Mouse (Mus musculus): ENCODE results near the gene Olfr1357. TPM values are rescaled to one million over a fixed set of nuclear protein-coding genes. Genes with fewer than 3 reads are reported as not detected.

Gene Olfr1357
- polyA plus RNA-seq, 1 experiment from 2014 or later: not detected

- Histone ChIP-seq H3K27ac (no peak overlapping the region), H3K4me2 (replicated peaks) (no peak overlapping the region), H3K9ac (no peak overlapping the region), H3K36me3 (peaks cover 14% of the 10 kb centered on the region; the same call in 1 of the 2 replicates), H3K4me3 (replicated peaks) (no peak overlapping the region), H3K4me1 (replicated peaks) (peaks cover 7% of the 10 kb centered on the region), H3K9me3 (no peaks in the 10 kb centered on the region), H3K27me3 (replicated peaks) (no peaks in the 10 kb centered on the region)
- no peak for ATAC-seq
- WGBS: 94% methylated on average over 16 of the region's 16 CpGs
Observed at GRCm38 (mm10) chr10:78576435-78577184, 41.3 kb downstream of the Olfr1357 start.

- Histone ChIP-seq H3K36me3 (peaks cover 11% of the 10 kb centered on the region; the same call in 1 of the 2 replicates), H3K4me2 (replicated peaks) (peak overlapping the region; percentile 77), H3K9ac (peak overlapping the region; percentile 74; the same call in 1 of the 2 replicates), H3K4me3 (replicated peaks) (peak overlapping the region; percentile 47), H3K9me3 (no peaks in the 10 kb centered on the region), H3K4me1 (replicated peaks) (peaks cover 7% of the 10 kb centered on the region), H3K27me3 (replicated peaks) (no peaks in the 10 kb centered on the region), H3K27ac (0 out of 2 replicates have a peak overlapping the region, but pooled peaks have one; percentile 84)
- no peak for ATAC-seq
- WGBS: 64% methylated on average over 2 of the region's 2 CpGs
Observed at GRCm38 (mm10) chr10:78575690-78576089, 42.2 kb downstream of the Olfr1357 start.

- peak overlapping the region; percentile 84 for H3K27ac ChIP-seq
- H3K4me1 ChIP-seq (replicated peaks): peaks cover 7% of the 10 kb centered on the region
- WGBS: 7% methylated on average over 13 of the region's 13 CpGs
- H3K9me3 ChIP-seq: no peaks in the 10 kb centered on the region
- H3K4me3 ChIP-seq (replicated peaks): peak overlapping the region; percentile 47
- peaks cover 11% of the 10 kb centered on the region; the same call in 1 of the 2 replicates for H3K36me3 ChIP-seq
- peak overlapping the region; percentile 77 for H3K4me2 ChIP-seq (replicated peaks)
- peak overlapping the region; percentile 74 for H3K9ac ChIP-seq
- peak; percentile 74 for ATAC-seq
- H3K27me3 ChIP-seq (replicated peaks): no peaks in the 10 kb centered on the region
Observed at GRCm38 (mm10) chr10:78575105-78575632, 42.7 kb downstream of the Olfr1357 start.

GRCm38 (mm10) chr10:78574250-78575104 lies 43.4 kb downstream of the Olfr1357 start, which contains the start of gene Ilvbl:
Ilvbl (plus strand) TSS chr10:78574346.
- H3K4me2 ChIP-seq (replicated peaks): peak within 1 kb of the TSS; percentile 77
- peak; percentile 93 for ATAC-seq
- peak within 1 kb of the TSS; percentile 47 for H3K4me3 ChIP-seq (replicated peaks)
- H3K9ac ChIP-seq: peak within 1 kb of the TSS; percentile 74
- H3K9me3 ChIP-seq: no peaks in the 10 kb centered on the region
- no peaks in the 10 kb centered on the region for H3K27me3 ChIP-seq (replicated peaks)
- H3K36me3 ChIP-seq: peaks cover 8% of the 10 kb centered on the region; the same call in 1 of the 2 replicates
- H3K4me1 ChIP-seq (replicated peaks): peaks cover 7% of the 10 kb centered on the region
- peak within 1 kb of the TSS; percentile 84 for H3K27ac ChIP-seq
- under 1% methylated on average over 51 of the region's 51 CpGs for WGBS

- H3K4me2 ChIP-seq (replicated peaks): no peak overlapping the region
- no peak overlapping the region for H3K27ac ChIP-seq
- ATAC-seq: no peak
- WGBS: 63% methylated on average over 3 of the region's 3 CpGs
- peaks cover 7% of the 10 kb centered on the region for H3K4me1 ChIP-seq (replicated peaks)
- no peak overlapping the region for H3K9ac ChIP-seq
- H3K9me3 ChIP-seq: no peaks in the 10 kb centered on the region
- H3K36me3 ChIP-seq: peaks cover 3% of the 10 kb centered on the region; the same call in 1 of the 2 replicates
- H3K4me3 ChIP-seq (replicated peaks): no peak overlapping the region
- H3K27me3 ChIP-seq (replicated peaks): no peaks in the 10 kb centered on the region
Observed at GRCm38 (mm10) chr10:78573226-78573625, 44.6 kb downstream of the Olfr1357 start.

- no peaks in the 10 kb centered on the region for H3K36me3 ChIP-seq
- H3K9ac ChIP-seq: no peak overlapping the region
- no peak for ATAC-seq
- peaks cover 7% of the 10 kb centered on the region for H3K4me1 ChIP-seq (replicated peaks)
- H3K27ac ChIP-seq: no peak overlapping the region
- H3K4me3 ChIP-seq (replicated peaks): no peak overlapping the region
- H3K4me2 ChIP-seq (replicated peaks): no peak overlapping the region
- WGBS: 64% methylated on average over 2 of the region's 2 CpGs
- no peaks in the 10 kb centered on the region for H3K9me3 ChIP-seq
- no peaks in the 10 kb centered on the region for H3K27me3 ChIP-seq (replicated peaks)
Observed at GRCm38 (mm10) chr10:78570897-78571296, 47.0 kb downstream of the Olfr1357 start.

- Histone ChIP-seq H3K27me3 (replicated peaks) (no peaks in the 10 kb centered on the region), H3K9ac (no peak overlapping the region), H3K36me3 (no peaks in the 10 kb centered on the region), H3K4me2 (replicated peaks) (no peak overlapping the region), H3K4me3 (replicated peaks) (no peak overlapping the region), H3K9me3 (no peaks in the 10 kb centered on the region), H3K4me1 (replicated peaks) (peaks cover 2% of the 10 kb centered on the region), H3K27ac (no peak overlapping the region)
- ATAC-seq: no peak
- 65% methylated on average over 6 of the region's 6 CpGs for WGBS
Observed at GRCm38 (mm10) chr10:78570416-78570815, 47.5 kb downstream of the Olfr1357 start.

GRCm38 (mm10) chr10:78569686-78570085 lies 48.2 kb downstream of the Olfr1357 start:
- H3K27ac ChIP-seq: no peak overlapping the region
- H3K4me1 ChIP-seq (replicated peaks): no peaks in the 10 kb centered on the region
- no peak overlapping the region for H3K9ac ChIP-seq
- H3K9me3 ChIP-seq: no peaks in the 10 kb centered on the region
- ATAC-seq: no peak
- H3K36me3 ChIP-seq: no peaks in the 10 kb centered on the region
- no peak overlapping the region for H3K4me2 ChIP-seq (replicated peaks)
- no peak overlapping the region for H3K4me3 ChIP-seq (replicated peaks)
- no peaks in the 10 kb centered on the region for H3K27me3 ChIP-seq (replicated peaks)
- 55% methylated on average over 3 of the region's 3 CpGs for WGBS

GRCm38 (mm10) chr10:78569191-78569590 lies 48.7 kb downstream of the Olfr1357 start:
- H3K4me2 ChIP-seq (replicated peaks): no peak overlapping the region
- H3K4me1 ChIP-seq (replicated peaks): no peaks in the 10 kb centered on the region
- no peak overlapping the region for H3K9ac ChIP-seq
- H3K27ac ChIP-seq: no peak overlapping the region
- WGBS: 74% methylated on average over 3 of the region's 3 CpGs
- H3K4me3 ChIP-seq (replicated peaks): no peak overlapping the region
- H3K27me3 ChIP-seq (replicated peaks): no peaks in the 10 kb centered on the region
- H3K36me3 ChIP-seq: no peaks in the 10 kb centered on the region
- ATAC-seq: no peak
- H3K9me3 ChIP-seq: no peaks in the 10 kb centered on the region

- ATAC-seq: no peak
- Histone ChIP-seq H3K4me1 (replicated peaks) (no peaks in the 10 kb centered on the region), H3K4me2 (replicated peaks) (no peak overlapping the region), H3K9me3 (no peaks in the 10 kb centered on the region), H3K27ac (no peak overlapping the region), H3K4me3 (replicated peaks) (no peak overlapping the region), H3K36me3 (no peaks in the 10 kb centered on the region), H3K27me3 (replicated peaks) (no peaks in the 10 kb centered on the region), H3K9ac (no peak overlapping the region)
- 77% methylated on average over 1 of the region's 1 CpGs for WGBS
Observed at GRCm38 (mm10) chr10:78565070-78565469, 52.8 kb downstream of the Olfr1357 start.

Measured in intestine, embryonic 15.5 days (tissue).